Comparison of ENCODE assay signal across 8 mouse cellular contexts in genomic region chr13:5803540-5804380, GRCm38 (mm10). TPM values are rescaled to one million over a fixed set of nuclear protein-coding genes. Genes with fewer than 3 reads are reported as not detected.
DNase-seq lines count a peak whose midpoint lies in the region; ATAC-seq lines count a peak whose summit lies in the region.

No protein-coding gene starts in this region.

- H3K4me1 ChIP-seq in midbrain, embryonic 14.5 days (ENCODE audit: control insufficient read depth, insufficient read depth, low read length) = 0 out of 2 replicates have a peak, but pooled peaks cover 5% of the 10 kb centered on the region
- no peaks in the 10 kb centered on the region for H3K4me1 ChIP-seq in midbrain, embryonic 15.5 days
- peaks cover 14% of the 10 kb centered on the region for H3K4me1 ChIP-seq in kidney, embryonic 15.5 days

- WGBS in midbrain, embryonic 14.5 days = 12% methylated on average over 6 of the region's 6 CpGs
- WGBS in midbrain, embryonic 15.5 days = 10% methylated on average over 6 of the region's 6 CpGs
- WGBS in kidney, embryonic 15.5 days = 21% methylated on average over 6 of the region's 6 CpGs

- no peaks in the 10 kb centered on the region for H3K36me3 ChIP-seq in midbrain, embryonic 14.5 days (ENCODE audit: control insufficient read depth, insufficient read depth, low read length)
- no peaks in the 10 kb centered on the region for H3K36me3 ChIP-seq in midbrain, embryonic 15.5 days (replicated peaks)
- H3K36me3 ChIP-seq in kidney, embryonic 15.5 days = no peaks in the 10 kb centered on the region

- intact Hi-C loops in left cerebral cortex, postnatal 10 days (cut with DNase I) = no loop called here

- no peaks in the 10 kb centered on the region for H3K9me3 ChIP-seq in midbrain, embryonic 14.5 days (ENCODE audit: control insufficient read depth, low read length)
- no peaks in the 10 kb centered on the region for H3K9me3 ChIP-seq in midbrain, embryonic 15.5 days
- H3K9me3 ChIP-seq in kidney, embryonic 15.5 days (replicated peaks) = no peaks in the 10 kb centered on the region

- ATAC-seq in midbrain, embryonic 14.5 days (ENCODE audit: low FRiP score, low TSS enrichment) = no peak
- no peak for ATAC-seq in midbrain, embryonic 15.5 days (replicated peaks)
- ATAC-seq in kidney, embryonic 15.5 days (replicated peaks; ENCODE audit: low FRiP score) = peak; percentile 86
- peak; percentile 60 for ATAC-seq in megakaryocyte progenitor cell, adult 5-6 weeks (replicated peaks; ENCODE audit: poor library complexity)
- no peak for ATAC-seq in cerebellum, adult (ENCODE audit: insufficient number of reproducible peaks, low FRiP score, low TSS enrichment)

- H3K27me3 ChIP-seq in midbrain, embryonic 14.5 days (ENCODE audit: control insufficient read depth, insufficient read depth, low read length) = no peaks in the 10 kb centered on the region
- no peaks in the 10 kb centered on the region for H3K27me3 ChIP-seq in midbrain, embryonic 15.5 days (replicated peaks)
- no peaks in the 10 kb centered on the region for H3K27me3 ChIP-seq in kidney, embryonic 15.5 days

- H3K4me2 ChIP-seq in midbrain, embryonic 14.5 days (ENCODE audit: low read length) = no peak overlapping the region
- H3K4me2 ChIP-seq in midbrain, embryonic 15.5 days = no peak overlapping the region
- H3K4me2 ChIP-seq in kidney, embryonic 15.5 days = peak overlapping the region; percentile 27; the same call in 1 of the 2 replicates

- no peak overlapping the region for H3K4me3 ChIP-seq in midbrain, embryonic 14.5 days (replicated peaks; ENCODE audit: low read depth, low read length)
- no peak overlapping the region for H3K4me3 ChIP-seq in midbrain, embryonic 15.5 days
- H3K4me3 ChIP-seq in kidney, embryonic 15.5 days (replicated peaks) = no peak overlapping the region

- peak; percentile 23 for DNase-seq in midbrain, embryonic 14.5 days
- peak; percentile 24 for DNase-seq in brain, adult 2 months (ENCODE audit: low read depth, low spot score)
- peak; percentile 89 to 90 for DNase-seq in heart, adult 18-20 months
- DNase-seq in left cerebral cortex, postnatal 10 days (ENCODE audit: extremely low spot score in 1 of 2, low spot score in 2 of 2) = no peak

- H3K27ac ChIP-seq in midbrain, embryonic 14.5 days (replicated peaks; ENCODE audit: low read depth, low read length) = no peak overlapping the region
- no peak overlapping the region for H3K27ac ChIP-seq in midbrain, embryonic 15.5 days
- peak overlapping the region; percentile 75 for H3K27ac ChIP-seq in kidney, embryonic 15.5 days

- H3K9ac ChIP-seq in midbrain, embryonic 14.5 days (replicated peaks; ENCODE audit: low read length) = no peak overlapping the region
- no peak overlapping the region for H3K9ac ChIP-seq in midbrain, embryonic 15.5 days
- H3K9ac ChIP-seq in kidney, embryonic 15.5 days = no peak overlapping the region

RNA-seq across cellular contexts. Expression of gene Klf6, which starts 57.5 kb away (rescaled TPM):
- polyA plus RNA-seq in midbrain, embryonic 14.5 days (2014; fragmentation: Nextera tagmentation; extraction: Ambion mirVana) = 66.6 and 80.4 TPM in 2 replicates
- polyA plus RNA-seq in midbrain, embryonic 15.5 days (2015; fragmentation: Nextera tagmentation; extraction: Ambion mirVana) = 104 TPM in 2 replicates
- total RNA-seq in heart, adult 18-20 months (2021) = 10 to 100 TPM; 64.8 to 69.7 TPM
- 58.1 and 63.7 TPM in 2 replicates for polyA plus RNA-seq in kidney, embryonic 15.5 days (2015; fragmentation: Nextera tagmentation; extraction: Ambion mirVana)
- total RNA-seq in megakaryocyte progenitor cell, adult 5-6 weeks (2015) = 30.6 and 65.4 TPM in 2 replicates
- 39.1 and 62.3 TPM in 2 replicates for total RNA-seq in megakaryocyte progenitor cell, adult 5-6 weeks (2017)
- total RNA-seq in left cerebral cortex, postnatal 10 days (2021) = 10 to 100 TPM; 71.1 to 82.5 TPM

Comparison
In these comparisons a context has a peak if more than half of its experiments do, and no peak if none do; other contexts are left out.
1. ATAC-seq: peak in kidney, embryonic 15.5 days (single experiment) and megakaryocyte progenitor cell, adult 5-6 weeks (single experiment); none in midbrain, embryonic 14.5 days (single experiment), midbrain, embryonic 15.5 days (single experiment) and cerebellum, adult (single experiment).
2. DNase-seq: peak in midbrain, embryonic 14.5 days (single experiment), brain, adult 2 months (single experiment) and heart, adult 18-20 months (2 of 2); none in left cerebral cortex, postnatal 10 days (0 of 2).